Mouse (Mus musculus) forebrain, embryonic 15.5 days (tissue): ENCODE measurements around the gene Txnrd3. TPM values are rescaled to one million over a fixed set of nuclear protein-coding genes. Genes with fewer than 3 reads are reported as not detected.
A peak's percentile ranks its signal among the peaks of the same experiment; 100 is the strongest.

Experiments
- ATAC-seq: fragments of 200-750 bp; cut with Nextera tagmentation; replicated peaks from 2 replicates; pipeline ENCODE4 v1.8.0; 2017; ENCODE audit warnings: mild to moderate bottlenecking, moderate TSS enrichment, moderate library complexity
- H3K27ac ChIP-seq: fragments of 300-500 bp; sonication (generic); replicated peaks from 2 replicates; pipeline ENCODE4 v1.5.1; 2015; ENCODE audit warnings: mild to moderate bottlenecking, inconsistent platforms
- H3K27me3 ChIP-seq: fragments of 300-500 bp; sonication (generic); 2 replicates; pipeline ENCODE4 v1.6.1; 2015; ENCODE audit warnings: inconsistent platforms
- H3K36me3 ChIP-seq: fragments of 300-500 bp; sonication (generic); 2 replicates; pipeline ENCODE4 v1.6.1; 2015; ENCODE audit warnings: mild to moderate bottlenecking, inconsistent platforms
- H3K4me1 ChIP-seq: fragments of 300-500 bp; sonication (generic); 2 replicates; pipeline ENCODE4 v1.6.1; 2015; ENCODE audit warnings: inconsistent platforms
- H3K4me2 ChIP-seq: fragments of 300-500 bp; sonication (generic); replicated peaks from 2 replicates; pipeline ENCODE4 v1.6.1; 2015; ENCODE audit warnings: mild to moderate bottlenecking, inconsistent platforms
- H3K4me3 ChIP-seq: fragments of 300-500 bp; sonication (generic); 2 replicates; pipeline ENCODE4 v1.5.1; 2015; ENCODE audit warnings: mild to moderate bottlenecking, inconsistent platforms
- H3K9ac ChIP-seq: fragments of 300-500 bp; sonication (generic); replicated peaks from 2 replicates; pipeline ENCODE4 v1.6.1; 2015; ENCODE audit warnings: mild to moderate bottlenecking, inconsistent platforms
- H3K9me3 ChIP-seq: fragments of 300-500 bp; sonication (generic); 2 replicates; pipeline ENCODE4 v1.6.1; 2016; ENCODE audit warnings: inconsistent platforms
- WGBS: fragments of 180-500 bp; shearing (Covaris S2); methylation state at CpG from one replicate; pipeline ENCODE4 v1.1.7; 2015; ENCODE audit warnings: mixed read lengths; 5-methylcytosine and 5-hydroxymethylcytosine counted together
- polyA plus RNA-seq: library from polyadenylated mRNA; unstranded; fragments of >200 nt; fragmentation: Nextera tagmentation; extraction: Ambion mirVana; gene quantifications from 2 replicates; pipeline ENCODE4 v1.2.1, GENCODE M21; 2015

Txnrd3 gene
- polyA plus RNA-seq, 1 experiment from 2014 or later: 12.1 TPM

- Histone ChIP-seq H3K36me3 (no peaks in the 10 kb centered on the region), H3K4me1 (no peaks in the 10 kb centered on the region), H3K27me3 (no peaks in the 10 kb centered on the region), H3K9ac (no peak overlapping the region), H3K4me3 (no peak overlapping the region), H3K9me3 (no peaks in the 10 kb centered on the region), H3K27ac (no peak overlapping the region), H3K4me2 (no peak overlapping the region)
- ATAC-seq: no peak
- 36% methylated on average over 7 of the region's 7 CpGs for WGBS
Measured at GRCm38 (mm10) chr6:89659692-89660423, 16.1 kb downstream of the Txnrd3 start.

GRCm38 (mm10) chr6:89660490-89660889 lies 16.7 kb downstream of the Txnrd3 start:
- no peak overlapping the region for H3K27ac ChIP-seq
- no peak overlapping the region for H3K4me2 ChIP-seq
- ATAC-seq: no peak
- 71% methylated on average over 1 of the region's 1 CpGs for WGBS
- no peak overlapping the region for H3K9ac ChIP-seq
- no peaks in the 10 kb centered on the region for H3K27me3 ChIP-seq
- H3K36me3 ChIP-seq: no peaks in the 10 kb centered on the region
- H3K9me3 ChIP-seq: no peaks in the 10 kb centered on the region
- no peak overlapping the region for H3K4me3 ChIP-seq
- H3K4me1 ChIP-seq: no peaks in the 10 kb centered on the region

- Histone ChIP-seq H3K4me1 (no peaks in the 10 kb centered on the region), H3K27ac (no peak overlapping the region), H3K9me3 (no peaks in the 10 kb centered on the region), H3K4me3 (no peak overlapping the region), H3K36me3 (no peaks in the 10 kb centered on the region), H3K27me3 (no peaks in the 10 kb centered on the region), H3K4me2 (no peak overlapping the region), H3K9ac (no peak overlapping the region)
- no peak for ATAC-seq
- 84% methylated on average over 3 of the region's 3 CpGs for WGBS
Measured at GRCm38 (mm10) chr6:89662521-89662920, 18.7 kb downstream of the Txnrd3 start.

GRCm38 (mm10) chr6:89665155-89665554 lies 21.4 kb downstream of the Txnrd3 start:
- ATAC-seq: no peak
- WGBS: 27% methylated on average over 8 of the region's 8 CpGs

GRCm38 (mm10) chr6:89665667-89666066 lies 21.9 kb downstream of the Txnrd3 start:
- Histone ChIP-seq H3K4me3 (no peak overlapping the region), H3K27ac (no peak overlapping the region), H3K4me2 (no peak overlapping the region), H3K27me3 (no peaks in the 10 kb centered on the region), H3K36me3 (no peaks in the 10 kb centered on the region), H3K9me3 (no peaks in the 10 kb centered on the region), H3K9ac (no peak overlapping the region), H3K4me1 (no peaks in the 10 kb centered on the region)
- no peak for ATAC-seq
- 83% methylated on average over 7 of the region's 7 CpGs for WGBS

More at GRCm38 (mm10) chr6:89665155-89665554, 21.4 kb downstream of the Txnrd3 start:
- no peaks in the 10 kb centered on the region for H3K4me1 ChIP-seq
- H3K27me3 ChIP-seq: no peaks in the 10 kb centered on the region
- no peak overlapping the region for H3K9ac ChIP-seq
- no peaks in the 10 kb centered on the region for H3K9me3 ChIP-seq
- no peaks in the 10 kb centered on the region for H3K36me3 ChIP-seq
- no peak overlapping the region for H3K4me2 ChIP-seq
- H3K4me3 ChIP-seq: no peak overlapping the region
- H3K27ac ChIP-seq: no peak overlapping the region

GRCm38 (mm10) chr6:89666976-89667375 lies 23.2 kb downstream of the Txnrd3 start:
- Histone ChIP-seq H3K4me3 (no peak overlapping the region), H3K9me3 (no peaks in the 10 kb centered on the region), H3K4me2 (no peak overlapping the region), H3K27me3 (no peaks in the 10 kb centered on the region), H3K4me1 (no peaks in the 10 kb centered on the region), H3K9ac (no peak overlapping the region), H3K36me3 (no peaks in the 10 kb centered on the region), H3K27ac (no peak overlapping the region)
- 83% methylated on average over 3 of the region's 3 CpGs for WGBS
- no peak for ATAC-seq

- no peak overlapping the region for H3K9ac ChIP-seq
- ATAC-seq: no peak
Measured at GRCm38 (mm10) chr6:89669556-89669955, 25.8 kb downstream of the Txnrd3 start.

GRCm38 (mm10) chr6:89671431-89671830 lies 27.6 kb downstream of the Txnrd3 start:
- Histone ChIP-seq H3K9ac (no peak overlapping the region), H3K27ac (no peak overlapping the region), H3K9me3 (no peaks in the 10 kb centered on the region), H3K4me3 (no peak overlapping the region), H3K4me2 (no peak overlapping the region), H3K27me3 (no peaks in the 10 kb centered on the region), H3K4me1 (peaks cover 10% of the 10 kb centered on the region), H3K36me3 (no peaks in the 10 kb centered on the region)
- WGBS: 82% methylated on average over 6 of the region's 6 CpGs
- ATAC-seq: no peak

More at GRCm38 (mm10) chr6:89669556-89669955, 25.8 kb downstream of the Txnrd3 start:
- Histone ChIP-seq H3K4me1 (peaks cover 10% of the 10 kb centered on the region), H3K4me3 (no peak overlapping the region), H3K27me3 (no peaks in the 10 kb centered on the region), H3K36me3 (no peaks in the 10 kb centered on the region), H3K4me2 (no peak overlapping the region), H3K27ac (no peak overlapping the region), H3K9me3 (no peaks in the 10 kb centered on the region)
- 78% methylated on average over 6 of the region's 6 CpGs for WGBS

- H3K36me3 ChIP-seq: no peaks in the 10 kb centered on the region
- WGBS: 65% methylated on average over 7 of the region's 7 CpGs
- H3K9me3 ChIP-seq: no peaks in the 10 kb centered on the region
- H3K4me3 ChIP-seq: no peak overlapping the region
- peak overlapping the region; percentile 0; the same call in 1 of the 2 replicates for H3K27ac ChIP-seq
- H3K9ac ChIP-seq: no peak overlapping the region
- H3K4me1 ChIP-seq: peaks cover 10% of the 10 kb centered on the region
- H3K27me3 ChIP-seq: no peaks in the 10 kb centered on the region
- 0 out of 2 replicates have a peak, but pooled peaks have one; percentile 42 for ATAC-seq
- no peak overlapping the region for H3K4me2 ChIP-seq
Measured at GRCm38 (mm10) chr6:89672641-89673040, 28.9 kb downstream of the Txnrd3 start.

GRCm38 (mm10) chr6:89673135-89673780 lies 29.5 kb downstream of the Txnrd3 start:
- Histone ChIP-seq H3K27ac (peak overlapping the region; percentile 0; the same call in 1 of the 2 replicates), H3K36me3 (no peaks in the 10 kb centered on the region), H3K4me1 (peaks cover 10% of the 10 kb centered on the region), H3K4me3 (no peak overlapping the region), H3K9ac (no peak overlapping the region), H3K9me3 (no peaks in the 10 kb centered on the region), H3K27me3 (no peaks in the 10 kb centered on the region), H3K4me2 (no peak overlapping the region)
- WGBS: 69% methylated on average over 11 of the region's 11 CpGs
- ATAC-seq: peak; percentile 68

- no peak overlapping the region for H3K4me2 ChIP-seq
- WGBS: 69% methylated on average over 4 of the region's 4 CpGs
Measured at GRCm38 (mm10) chr6:89678522-89678921, 34.7 kb downstream of the Txnrd3 start.

GRCm38 (mm10) chr6:89679291-89679835 lies 35.6 kb downstream of the Txnrd3 start:
- Histone ChIP-seq H3K36me3 (no peaks in the 10 kb centered on the region), H3K9ac (no peak overlapping the region), H3K4me1 (no peaks in the 10 kb centered on the region), H3K9me3 (no peaks in the 10 kb centered on the region), H3K27me3 (no peaks in the 10 kb centered on the region), H3K4me3 (no peak overlapping the region), H3K4me2 (no peak overlapping the region), H3K27ac (no peak overlapping the region)
- ATAC-seq: peak; percentile 61; the same call in 1 of the 2 replicates
- 21% methylated on average over 10 of the region's 10 CpGs for WGBS

More at GRCm38 (mm10) chr6:89678522-89678921, 34.7 kb downstream of the Txnrd3 start:
- ATAC-seq: no peak
- Histone ChIP-seq H3K36me3 (no peaks in the 10 kb centered on the region), H3K4me1 (peaks cover under 1% of the 10 kb centered on the region; the same call in 1 of the 2 replicates), H3K27ac (no peak overlapping the region), H3K9ac (no peak overlapping the region), H3K4me3 (no peak overlapping the region), H3K9me3 (no peaks in the 10 kb centered on the region), H3K27me3 (no peaks in the 10 kb centered on the region)
